Mouse (Mus musculus) adrenal gland, adult 8-10 months (tissue): Measurements from ENCODE around the gene Gm28553. TPM values are rescaled to one million over a fixed set of nuclear protein-coding genes. Genes with fewer than 3 reads are reported as not detected.
"Not testable (repeated sequence)": the region's sequence is repeated elsewhere in the genome, so short reads cannot be mapped to it uniquely, and the experiment has no call there.

ENCODE experiments used
- DNase-seq: peaks from one replicate; pipeline ENCODE4 v3.0.0; 2022
- total RNA-seq, 4 experiments: library from RNA; stranded (reverse); gene quantifications; 2 replicates each; pipeline ENCODE4 v1.2.4; 2022

Gene Gm28553
- total RNA-seq, result not detected

DNA sequence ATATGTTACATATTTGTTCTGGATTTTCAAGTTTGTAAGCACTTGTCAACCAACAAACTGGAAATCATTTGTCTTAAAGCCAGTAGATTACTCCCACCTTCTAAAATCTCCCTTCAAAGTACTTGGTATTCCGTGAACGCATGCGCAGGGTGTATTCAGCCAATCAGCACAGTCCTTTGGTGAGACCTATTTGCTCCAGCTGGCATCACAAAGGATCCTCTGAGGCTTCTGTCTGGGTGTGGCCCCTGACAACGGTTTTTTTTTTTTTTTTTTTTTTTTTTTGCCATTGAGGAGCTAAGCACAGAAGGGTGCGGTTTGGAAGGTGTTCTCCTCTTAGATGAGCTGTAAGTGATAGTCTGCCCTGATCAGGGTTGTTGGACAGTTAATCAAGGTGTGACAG lies at the start of gene Gm28553:
TSS of gene Gm28553 (plus strand) at position 301 of the 400 bp plus-strand sequence.
- DNase-seq, result not testable (repeated sequence)
